Mouse (Mus musculus) forebrain, embryonic 16.5 days (tissue): ENCODE results near the gene Mrln. TPM values are rescaled to one million over a fixed set of nuclear protein-coding genes. Genes with fewer than 3 reads are reported as not detected.

Experiments used
- ATAC-seq: fragments of 200-750 bp; cut with Nextera tagmentation; 2 replicates; pipeline ENCODE4 v1.8.0; 2017; ENCODE audit warnings: mild to moderate bottlenecking, moderate library complexity
- H3K27ac ChIP-seq: fragments of 300-500 bp; sonication (generic); 2 replicates; pipeline ENCODE4 v1.5.1; 2014; ENCODE audit warnings: low read length, control low read depth
- H3K27me3 ChIP-seq: fragments of 300-500 bp; sonication (generic); replicated peaks from 2 replicates; pipeline ENCODE4 v1.6.1; 2014; ENCODE audit warnings: low read length; ENCODE audit not compliant: control insufficient read depth, insufficient read depth
- H3K36me3 ChIP-seq: fragments of 300-500 bp; sonication (generic); 2 replicates; pipeline ENCODE4 v1.6.1; 2014; ENCODE audit not compliant: control insufficient read depth, insufficient read depth
- H3K4me1 ChIP-seq: fragments of 300-500 bp; sonication (generic); replicated peaks from 2 replicates; pipeline ENCODE4 v1.6.1; 2014; ENCODE audit warnings: low read length; ENCODE audit not compliant: control insufficient read depth, insufficient read depth
- H3K4me2 ChIP-seq: fragments of 300-500 bp; sonication (generic); 2 replicates; pipeline ENCODE4 v1.6.1; 2014; ENCODE audit warnings: mild to moderate bottlenecking, low read length, control low read depth
- H3K4me3 ChIP-seq: fragments of 300-500 bp; sonication (generic); replicated peaks from 2 replicates; pipeline ENCODE4 v1.5.1; 2014; ENCODE audit warnings: mild to moderate bottlenecking, low read length, control low read depth
- H3K9ac ChIP-seq: fragments of 300-500 bp; sonication (generic); replicated peaks from 2 replicates; pipeline ENCODE4 v1.6.1; 2014; ENCODE audit warnings: low read depth, low read length, control low read depth
- H3K9me3 ChIP-seq: fragments of 300-500 bp; sonication (generic); 2 replicates; pipeline ENCODE4 v1.6.1; 2016; ENCODE audit warnings: low read length; ENCODE audit not compliant: control insufficient read depth
- WGBS: fragments of 180-500 bp; shearing (Covaris S2); extraction: QIAGEN DNeasy Blood & Tissue Kit; methylation state at CpG from one replicate; pipeline ENCODE4 v1.1.7; 2014; 5-methylcytosine and 5-hydroxymethylcytosine counted together
- polyA plus RNA-seq: library from polyadenylated mRNA; unstranded; fragments of >200 nt; fragmentation: Nextera tagmentation; extraction: Ambion mirVana; gene quantifications from 2 replicates; pipeline ENCODE4 v1.2.1, GENCODE M21; 2015

Mrln gene
- polyA plus RNA-seq, 1 experiment from 2014 or later, result not detected

- Histone ChIP-seq H3K27me3 (peaks cover under 1% of the 10 kb centered on the region), H3K4me2 (no peak overlapping the region), H3K9me3 (no peaks in the 10 kb centered on the region), H3K36me3 (no peaks in the 10 kb centered on the region), H3K4me1 (no peaks in the 10 kb centered on the region), H3K4me3 (no peak overlapping the region), H3K27ac (no peak overlapping the region), H3K9ac (no peak overlapping the region)
- WGBS, result 66% methylated on average over 2 of the region's 2 CpGs
- no peak for ATAC-seq
Observed at GRCm38 (mm10) chr10:70237936-70238335, 33.5 kb downstream of the Mrln start.

GRCm38 (mm10) chr10:70242751-70243444 is 38.4 kb downstream of the Mrln start:
- H3K4me2 ChIP-seq, result no peak overlapping the region
- H3K27ac ChIP-seq, result no peak overlapping the region
- no peaks in the 10 kb centered on the region for H3K36me3 ChIP-seq
- no peaks in the 10 kb centered on the region for H3K9me3 ChIP-seq
- 55% methylated on average over 8 of the region's 8 CpGs for WGBS
- no peak overlapping the region for H3K4me3 ChIP-seq
- H3K9ac ChIP-seq, result no peak overlapping the region
- H3K4me1 ChIP-seq, result peaks cover 19% of the 10 kb centered on the region
- peaks cover 30% of the 10 kb centered on the region for H3K27me3 ChIP-seq
- ATAC-seq, result no peak

GRCm38 (mm10) chr10:70244921-70245558 is 40.6 kb downstream of the Mrln start, which contains the start of gene Slc16a9:
TSS of gene Slc16a9 (plus strand) at chr10:70245100.
- under 1% methylated on average over 54 of the region's 54 CpGs for WGBS
- Histone ChIP-seq H3K9me3 (no peaks in the 10 kb centered on the region), H3K4me3 (peak within 1 kb of the TSS; percentile 68), H3K9ac (peak within 1 kb of the TSS; percentile 66), H3K4me1 (peaks cover 19% of the 10 kb centered on the region), H3K27ac (no peak within 1 kb of the TSS), H3K36me3 (no peaks in the 10 kb centered on the region), H3K4me2 (peak within 1 kb of the TSS; percentile 84), H3K27me3 (peaks cover 30% of the 10 kb centered on the region)
- peak; percentile 95 for ATAC-seq

GRCm38 (mm10) chr10:70245559-70245945 is 41.1 kb downstream of the Mrln start:
- Histone ChIP-seq H3K4me1 (peaks cover 19% of the 10 kb centered on the region), H3K9ac (peak overlapping the region; percentile 66), H3K4me2 (peak overlapping the region; percentile 84), H3K9me3 (no peaks in the 10 kb centered on the region), H3K27me3 (peaks cover 30% of the 10 kb centered on the region), H3K27ac (no peak overlapping the region), H3K4me3 (peak overlapping the region; percentile 68), H3K36me3 (no peaks in the 10 kb centered on the region)
- ATAC-seq, result peak; percentile 19; the same call in 1 of the 2 replicates
- 0% methylated on average over 16 of the region's 16 CpGs for WGBS

- WGBS, result 30% methylated on average over 9 of the region's 9 CpGs
- H3K4me3 ChIP-seq, result peak overlapping the region; percentile 68
Observed at GRCm38 (mm10) chr10:70246076-70246475, 41.6 kb downstream of the Mrln start.

GRCm38 (mm10) chr10:70250354-70250753 is 45.9 kb downstream of the Mrln start:
- Histone ChIP-seq H3K27me3 (peaks cover 13% of the 10 kb centered on the region), H3K4me3 (no peak overlapping the region), H3K9me3 (no peaks in the 10 kb centered on the region), H3K36me3 (no peaks in the 10 kb centered on the region), H3K4me1 (peaks cover 10% of the 10 kb centered on the region), H3K4me2 (no peak overlapping the region), H3K27ac (no peak overlapping the region), H3K9ac (no peak overlapping the region)
- 81% methylated on average over 4 of the region's 4 CpGs for WGBS
- no peak for ATAC-seq

More at GRCm38 (mm10) chr10:70246076-70246475, 41.6 kb downstream of the Mrln start:
- H3K27ac ChIP-seq, result no peak overlapping the region
- peaks cover 19% of the 10 kb centered on the region for H3K4me1 ChIP-seq
- H3K4me2 ChIP-seq, result peak overlapping the region; percentile 84; the same call in 1 of the 2 replicates
- H3K9me3 ChIP-seq, result no peaks in the 10 kb centered on the region
- no peak overlapping the region; the same call in 1 of the 2 replicates for H3K9ac ChIP-seq
- ATAC-seq, result no peak
- peaks cover 30% of the 10 kb centered on the region for H3K27me3 ChIP-seq
- no peaks in the 10 kb centered on the region for H3K36me3 ChIP-seq

GRCm38 (mm10) chr10:70250766-70251165 is 46.3 kb downstream of the Mrln start:
- no peak for ATAC-seq
- Histone ChIP-seq H3K9me3 (no peaks in the 10 kb centered on the region), H3K9ac (no peak overlapping the region), H3K4me3 (no peak overlapping the region), H3K4me1 (peaks cover 5% of the 10 kb centered on the region), H3K4me2 (no peak overlapping the region), H3K27ac (no peak overlapping the region), H3K36me3 (no peaks in the 10 kb centered on the region), H3K27me3 (peaks cover 12% of the 10 kb centered on the region)
- WGBS, result 89% methylated on average over 6 of the region's 6 CpGs

- WGBS, result 78% methylated on average over 4 of the region's 4 CpGs
- H3K27ac ChIP-seq, result no peak overlapping the region
- H3K36me3 ChIP-seq, result no peaks in the 10 kb centered on the region
- H3K4me3 ChIP-seq, result no peak overlapping the region
- H3K27me3 ChIP-seq, result no peaks in the 10 kb centered on the region
- no peak overlapping the region for H3K4me2 ChIP-seq
- no peak for ATAC-seq
- H3K9ac ChIP-seq, result no peak overlapping the region
- H3K4me1 ChIP-seq, result no peaks in the 10 kb centered on the region
- no peaks in the 10 kb centered on the region for H3K9me3 ChIP-seq
Observed at GRCm38 (mm10) chr10:70254666-70255065, 50.2 kb downstream of the Mrln start.

- Histone ChIP-seq H3K27ac (no peak overlapping the region), H3K4me1 (no peaks in the 10 kb centered on the region), H3K4me3 (no peak overlapping the region), H3K9me3 (no peaks in the 10 kb centered on the region), H3K27me3 (no peaks in the 10 kb centered on the region), H3K4me2 (no peak overlapping the region), H3K9ac (no peak overlapping the region), H3K36me3 (no peaks in the 10 kb centered on the region)
- ATAC-seq, result no peak
- 88% methylated on average over 15 of the region's 15 CpGs for WGBS
Observed at GRCm38 (mm10) chr10:70255601-70256210, 51.2 kb downstream of the Mrln start.
